Mouse (Mus musculus): ENCODE data around the gene Tcp11l2.
A peak's percentile ranks its signal among the peaks of the same experiment; 100 is the strongest.

Tcp11l2 gene

DNA sequence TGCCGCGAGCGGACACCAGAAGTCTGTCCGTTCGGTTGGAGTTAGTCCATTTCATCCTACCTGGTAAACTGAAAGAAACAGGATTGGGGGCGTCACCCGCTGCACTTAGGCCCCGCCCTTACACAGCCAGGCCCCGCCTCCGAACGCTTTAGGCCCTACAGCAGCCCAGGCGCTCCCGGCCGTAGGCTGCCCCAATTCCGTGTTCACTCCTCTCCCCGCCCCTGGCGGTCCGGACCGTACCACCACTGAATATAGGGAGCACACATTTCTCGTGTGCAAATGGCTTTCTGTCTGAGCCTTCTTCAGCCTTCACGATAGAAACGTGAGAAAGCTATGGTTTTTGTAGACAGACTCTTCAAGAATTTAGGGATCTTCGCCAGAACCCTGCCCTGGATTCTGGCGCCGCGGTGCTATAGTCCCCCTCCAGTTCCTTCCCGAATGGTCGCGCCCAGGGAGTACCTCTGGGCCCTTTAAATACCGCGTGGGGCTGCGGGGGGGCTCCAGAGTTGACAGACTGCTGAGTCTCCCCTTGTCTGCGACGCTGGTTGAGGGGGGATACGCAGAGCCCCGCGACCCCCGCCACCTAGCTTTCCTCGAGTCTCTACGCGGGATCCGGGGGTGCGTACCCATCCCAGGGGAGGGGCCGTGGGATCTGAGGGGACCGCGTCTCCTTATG is at the start of gene Tcp11l2:
TSS of gene Tcp11l2 (plus strand) at position 232 of the 676 bp plus-strand sequence.
- peak; percentile 92 for DNase-seq (ENCODE audit: extremely low spot score)

DNA sequence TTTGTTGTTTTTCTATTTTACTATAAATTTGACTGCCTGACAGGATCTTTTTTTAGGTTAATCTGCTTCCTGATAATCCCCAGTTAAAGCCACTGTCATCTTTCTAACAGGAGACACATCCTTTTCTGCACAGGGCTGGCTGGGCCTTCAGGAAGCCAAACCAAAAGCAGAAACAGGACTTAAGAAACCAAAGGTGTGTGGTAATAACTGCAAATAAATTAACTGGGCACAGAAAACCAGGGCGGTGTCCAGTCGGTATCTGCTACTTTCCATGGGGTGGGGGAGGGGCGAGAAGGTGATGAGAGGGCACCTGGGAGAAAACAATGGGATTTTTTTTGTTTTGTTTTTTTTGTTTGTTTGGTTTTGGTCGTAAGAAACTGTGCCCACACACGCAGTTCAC is 49.4 kb upstream of the Tcp11l2 start:
- DNase-seq (ENCODE audit: extremely low spot score): no peak

- DNase-seq (ENCODE audit: extremely low spot score): no peak
These were observed 48.8 kb upstream of the Tcp11l2 start for GRCm38 (mm10) chr10:84527631-84528030.

DNA sequence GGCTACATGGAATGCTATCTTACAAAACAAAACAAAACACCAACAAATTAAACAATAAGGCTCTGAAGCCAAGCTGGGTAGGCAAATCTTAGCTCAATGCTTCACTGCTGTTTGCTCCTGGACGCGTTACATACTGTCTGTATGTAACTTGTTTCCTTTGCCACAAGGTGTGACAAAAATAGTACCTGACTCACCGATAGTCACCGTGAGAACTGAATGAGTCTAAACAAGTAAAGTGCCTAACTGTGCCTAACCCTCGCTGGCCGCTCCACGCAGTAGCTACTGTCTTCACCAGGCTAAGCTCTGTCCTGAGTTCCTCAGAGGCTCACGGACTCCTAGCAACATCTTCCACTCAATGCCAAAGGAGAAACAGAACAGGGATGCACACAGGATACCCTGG is 46.0 kb upstream of the Tcp11l2 start:
- no peak for DNase-seq (ENCODE audit: extremely low spot score)

- DNase-seq (ENCODE audit: extremely low spot score): no peak
These were observed 44.9 kb upstream of the Tcp11l2 start for GRCm38 (mm10) chr10:84531576-84531975.

GRCm38 (mm10) chr10:84532191-84532889 is 44.1 kb upstream of the Tcp11l2 start:
- DNase-seq (ENCODE audit: extremely low spot score): no peak

DNA sequence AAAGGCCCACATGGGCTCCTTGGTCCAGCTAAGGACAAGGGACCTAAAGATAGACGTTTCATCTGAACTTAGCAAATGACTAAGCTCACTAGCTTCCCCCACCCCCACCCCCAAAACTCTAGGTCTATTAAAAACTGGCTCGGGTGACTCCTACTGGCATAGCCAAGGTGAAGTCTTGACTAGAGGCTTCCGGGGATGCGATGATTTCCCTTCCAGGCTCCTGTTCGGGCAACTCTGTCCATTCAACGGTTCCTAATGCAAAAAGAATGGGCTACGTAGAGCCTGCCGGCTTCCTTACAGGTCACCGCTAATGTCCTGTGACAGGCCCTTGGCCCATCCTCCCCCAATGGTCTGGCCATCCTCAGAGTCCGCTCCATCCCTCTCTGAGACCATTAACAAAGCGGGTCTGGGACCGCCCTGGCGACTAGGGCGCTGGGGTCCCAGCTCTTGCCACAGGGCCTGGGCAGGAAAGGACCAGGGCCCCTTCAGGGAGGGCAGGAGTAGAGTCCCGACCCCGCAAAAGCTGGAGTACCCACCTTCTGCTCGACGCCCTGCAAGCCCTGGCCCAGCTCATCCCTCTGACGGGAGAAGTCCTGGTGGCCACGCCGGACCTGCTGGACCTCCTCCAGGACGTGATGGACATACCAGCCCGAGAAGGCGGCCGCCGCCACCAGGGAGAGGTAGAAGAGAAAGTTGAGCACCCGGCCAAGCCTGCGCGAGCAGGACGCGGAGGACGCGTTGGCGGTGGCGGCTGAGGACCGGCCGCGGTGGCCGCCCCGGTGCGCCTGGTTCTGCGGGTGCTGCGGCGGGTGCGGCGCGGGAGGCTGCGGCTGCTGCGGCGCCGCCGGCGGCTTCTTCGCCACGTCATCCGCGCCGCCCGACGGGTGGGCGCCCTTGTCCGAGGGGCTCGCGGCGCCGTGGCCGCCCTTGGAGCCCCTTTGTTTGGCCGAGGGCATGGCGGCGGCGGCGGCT is 43.2 kb upstream of the Tcp11l2 start:
- peak; percentile 75 for DNase-seq (ENCODE audit: extremely low spot score)

DNA sequence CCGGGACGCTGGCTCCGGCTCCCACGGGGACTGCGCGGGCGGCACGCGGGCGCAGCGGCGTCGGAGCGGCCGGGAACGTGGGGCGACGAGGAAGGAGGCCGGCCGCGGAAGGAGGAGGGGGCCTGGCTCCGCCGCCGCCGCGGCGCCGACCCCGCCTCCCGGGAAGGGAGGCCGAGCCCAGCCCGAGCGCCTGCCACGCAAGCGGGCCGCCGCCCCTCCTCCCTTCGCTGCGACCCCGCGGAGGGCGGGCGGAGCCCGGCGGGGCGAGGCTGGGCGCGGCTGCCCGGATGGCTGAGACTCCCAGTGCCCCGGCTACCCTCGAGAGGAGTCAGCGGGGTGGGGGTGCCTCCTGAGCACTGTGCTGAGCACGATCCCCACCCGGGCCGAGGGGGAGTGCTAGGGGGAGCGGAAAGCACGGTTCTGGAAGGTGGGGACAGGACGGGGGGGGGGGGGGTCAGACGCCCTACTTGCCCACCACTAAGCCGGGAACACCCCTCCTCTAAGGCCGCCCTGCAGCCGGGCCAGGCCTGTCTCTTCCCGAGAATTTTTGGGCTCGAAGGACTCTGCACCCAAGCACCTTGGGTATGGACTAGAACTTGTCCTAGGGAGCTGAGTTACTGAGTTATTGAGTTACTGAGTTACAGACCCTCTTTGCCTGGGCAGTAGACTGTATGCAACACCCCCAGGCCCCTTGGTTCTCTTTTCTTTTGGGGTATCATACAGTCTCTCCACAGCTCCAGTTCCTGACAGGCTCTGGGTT is 42.3 kb upstream of the Tcp11l2 start, which contains the start of gene Ckap4:
TSS of gene Ckap4 (minus strand) at position 151 of the 760 bp plus-strand sequence.
- peak; percentile 83 for DNase-seq (ENCODE audit: extremely low spot score)

GRCm38 (mm10) chr10:84535458-84535857 is 41.0 kb upstream of the Tcp11l2 start:
- no peak for DNase-seq (ENCODE audit: extremely low spot score)

- no peak for DNase-seq (ENCODE audit: extremely low spot score)
These were observed 40.6 kb upstream of the Tcp11l2 start for GRCm38 (mm10) chr10:84535859-84536258.

GRCm38 (mm10) chr10:84539651-84540050 is 36.8 kb upstream of the Tcp11l2 start:
- no peak for DNase-seq (ENCODE audit: extremely low spot score)

- no peak for DNase-seq (ENCODE audit: extremely low spot score)
These were observed 33.4 kb upstream of the Tcp11l2 start for GRCm38 (mm10) chr10:84542802-84543658.

- DNase-seq (ENCODE audit: extremely low spot score): no peak
These were observed 31.4 kb upstream of the Tcp11l2 start for GRCm38 (mm10) chr10:84544841-84545610.

DNA sequence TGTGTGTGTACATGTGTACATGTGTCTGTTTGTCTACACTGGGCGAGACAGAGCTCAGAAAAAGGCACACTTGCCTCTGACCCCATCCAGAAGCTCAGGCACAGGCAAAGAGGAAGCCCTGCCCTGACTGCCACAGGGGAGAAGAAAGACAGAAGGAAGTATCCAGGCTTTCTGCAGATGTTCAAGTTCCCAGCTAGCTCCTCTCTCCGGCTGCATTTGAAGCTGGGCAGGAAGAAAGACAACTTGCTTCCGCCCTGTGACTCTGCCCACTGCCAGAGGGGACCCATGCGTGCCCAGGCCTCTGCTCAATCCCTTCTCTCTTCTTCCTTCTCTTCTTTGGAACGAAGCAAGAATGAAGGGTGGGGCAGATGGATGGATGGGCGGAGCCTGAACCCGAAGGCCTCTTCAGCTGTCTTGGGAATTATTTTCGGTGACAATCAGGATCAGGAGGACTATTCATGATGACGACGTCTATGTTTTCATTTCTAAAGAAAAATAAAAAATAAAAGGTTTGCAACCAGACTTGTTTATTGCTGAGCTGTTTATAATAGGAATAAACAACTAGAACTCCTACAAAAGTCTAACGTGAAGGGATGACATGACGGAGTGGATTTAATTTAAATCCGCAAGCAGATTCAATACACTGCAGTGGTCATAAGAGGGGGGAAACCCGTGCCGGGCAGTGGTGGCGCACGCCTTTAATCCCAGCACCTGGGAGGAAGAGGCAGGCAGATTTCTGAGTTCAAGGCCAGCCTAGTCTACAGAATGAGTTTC is 27.1 kb upstream of the Tcp11l2 start:
- no peak for DNase-seq (ENCODE audit: extremely low spot score)

GRCm38 (mm10) chr10:84549920-84550293 is 26.5 kb upstream of the Tcp11l2 start:
- no peak for DNase-seq (ENCODE audit: extremely low spot score)

DNA sequence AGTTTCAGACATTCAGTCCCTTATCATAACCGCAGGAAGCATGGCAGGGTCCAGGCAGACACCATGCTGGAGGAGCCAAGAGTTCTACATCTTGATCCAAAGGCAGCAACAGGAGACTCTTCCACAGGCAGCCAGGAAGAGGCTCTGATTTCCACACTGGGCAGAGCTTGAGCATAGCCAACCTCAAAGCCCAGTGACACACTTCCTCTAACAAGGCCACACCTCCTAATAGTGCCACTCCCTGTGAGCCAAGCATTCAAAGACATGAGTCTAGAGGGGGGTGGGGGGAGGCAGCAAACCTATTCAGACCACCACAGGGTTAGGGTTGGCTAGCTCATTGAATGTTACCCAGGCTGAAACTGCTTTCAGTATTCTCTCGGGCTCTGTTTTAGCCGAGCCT is 24.6 kb upstream of the Tcp11l2 start:
- DNase-seq (ENCODE audit: extremely low spot score): no peak

- no peak for DNase-seq (ENCODE audit: extremely low spot score)
These were observed 23.9 kb upstream of the Tcp11l2 start for GRCm38 (mm10) chr10:84552477-84552876.

GRCm38 (mm10) chr10:84554291-84555009 is 22.0 kb upstream of the Tcp11l2 start:
- DNase-seq (ENCODE audit: extremely low spot score): no peak

Data from embryo, embryonic 9.5 days (tissue).